Mouse (Mus musculus): ENCODE measurements at regions not wholly inside any gene's neighbourhood (a gene's known extent, or its start where the extent isn't known, plus 50 kb on each side); places are given as distances from the start of the nearest gene placed in this dataset.
A peak's percentile ranks its signal among the peaks of the same experiment; 100 is the strongest.

DNA sequence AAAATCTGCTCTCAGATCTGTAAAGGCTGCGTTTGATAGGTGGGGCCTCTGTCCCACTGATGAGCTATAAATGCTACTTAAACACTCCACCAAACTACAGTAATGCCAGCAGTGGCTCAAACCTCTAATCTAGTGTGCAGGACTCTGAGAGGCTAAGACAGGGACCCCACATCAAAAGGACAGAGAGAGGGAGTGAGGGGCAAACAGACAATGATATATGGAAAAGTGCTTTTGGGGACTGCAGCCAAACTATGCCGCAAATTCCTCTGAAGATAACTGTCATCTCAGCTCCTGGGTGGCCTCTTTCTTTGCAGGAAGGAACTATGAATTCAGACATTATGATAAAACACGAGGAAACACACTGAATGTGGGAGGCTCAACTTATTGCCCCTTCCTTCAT, 138.9 kb upstream of the Ddit4l start:
- DNase-seq (ENCODE audit: extremely low spot score in 1 of 2, low spot score in 1 of 2): no peak

DNA sequence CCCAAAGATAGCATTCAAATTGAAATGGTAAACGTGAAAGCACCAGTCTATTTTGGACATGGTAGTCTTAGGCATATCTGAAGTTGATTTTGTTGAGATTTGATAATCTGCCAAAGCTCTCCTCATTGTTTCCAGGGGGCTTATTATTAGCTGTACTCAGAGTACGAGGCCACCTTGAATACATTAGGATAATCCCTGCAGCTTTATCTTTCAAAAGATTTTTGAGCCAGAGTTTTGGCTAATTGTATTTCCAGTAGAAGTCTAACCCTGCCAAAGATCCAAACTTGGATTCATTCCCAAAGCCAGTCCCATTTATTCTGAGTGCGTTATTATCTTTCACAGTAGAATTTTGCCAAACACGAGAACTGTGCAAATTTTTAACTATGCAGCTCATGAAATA, 138.4 kb upstream of the Ddit4l start:
- no peak for DNase-seq (ENCODE audit: extremely low spot score in 1 of 2, low spot score in 1 of 2)

- no peak for DNase-seq (ENCODE audit: extremely low spot score in 1 of 2, low spot score in 1 of 2)
Measured at GRCm38 (mm10) chr3:137489592-137489991, 131.8 kb upstream of the Ddit4l start.

GRCm38 (mm10) chr3:137491508-137492019, 129.8 kb upstream of the Ddit4l start:
- no peak for DNase-seq (ENCODE audit: extremely low spot score in 1 of 2, low spot score in 1 of 2)

- DNase-seq (ENCODE audit: extremely low spot score in 1 of 2, low spot score in 1 of 2): no peak
Measured at GRCm38 (mm10) chr3:137498343-137498742, 123.1 kb upstream of the Ddit4l start.

- no peak for DNase-seq (ENCODE audit: extremely low spot score in 1 of 2, low spot score in 1 of 2)
Measured at GRCm38 (mm10) chr3:137511283-137511682, 110.1 kb upstream of the Ddit4l start.

GRCm38 (mm10) chr3:137512411-137512810, 109.0 kb upstream of the Ddit4l start:
- DNase-seq (ENCODE audit: extremely low spot score in 1 of 2, low spot score in 1 of 2): no peak

DNA sequence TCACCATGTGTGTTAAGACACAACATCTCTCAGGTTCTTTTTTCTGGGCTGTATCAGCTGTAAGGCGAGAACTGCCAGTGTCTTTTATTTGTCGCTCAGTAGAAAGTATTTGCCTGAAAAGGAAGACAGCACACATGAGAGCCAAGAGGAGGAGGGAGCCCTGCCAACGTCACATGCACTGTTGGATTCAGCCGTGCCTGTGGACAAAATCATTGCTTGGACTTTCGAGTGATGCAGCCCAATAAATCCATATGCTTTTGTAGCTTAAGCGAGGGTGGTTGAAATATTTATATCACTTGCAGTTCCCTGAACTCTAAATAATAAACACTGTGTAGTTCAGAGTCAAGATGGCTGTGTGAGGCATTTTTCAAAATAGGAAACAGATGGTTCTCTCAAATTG, 108.4 kb upstream of the Ddit4l start:
- DNase-seq (ENCODE audit: extremely low spot score in 1 of 2, low spot score in 1 of 2): peak in 1 of 2 experiments; percentile 22

DNA sequence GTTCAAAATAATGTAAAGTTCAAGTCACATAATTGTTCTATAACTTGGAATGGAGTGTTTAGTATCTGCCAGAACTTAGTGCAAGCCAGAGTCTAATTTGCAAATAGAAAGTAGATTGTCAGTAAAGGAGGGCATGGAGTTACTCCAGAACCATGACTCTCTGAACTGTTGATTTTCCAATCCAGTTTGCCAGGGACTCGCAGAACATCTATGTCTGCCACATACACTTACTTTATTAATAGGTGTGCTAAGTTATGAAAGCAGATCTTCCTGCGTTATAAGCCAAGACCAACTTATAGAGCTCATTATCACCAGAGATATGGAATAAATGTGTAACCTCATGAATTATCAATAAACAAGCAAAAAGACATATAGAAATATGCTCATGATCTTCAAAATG, 107.2 kb upstream of the Ddit4l start:
- DNase-seq (ENCODE audit: extremely low spot score in 1 of 2, low spot score in 1 of 2): no peak

DNA sequence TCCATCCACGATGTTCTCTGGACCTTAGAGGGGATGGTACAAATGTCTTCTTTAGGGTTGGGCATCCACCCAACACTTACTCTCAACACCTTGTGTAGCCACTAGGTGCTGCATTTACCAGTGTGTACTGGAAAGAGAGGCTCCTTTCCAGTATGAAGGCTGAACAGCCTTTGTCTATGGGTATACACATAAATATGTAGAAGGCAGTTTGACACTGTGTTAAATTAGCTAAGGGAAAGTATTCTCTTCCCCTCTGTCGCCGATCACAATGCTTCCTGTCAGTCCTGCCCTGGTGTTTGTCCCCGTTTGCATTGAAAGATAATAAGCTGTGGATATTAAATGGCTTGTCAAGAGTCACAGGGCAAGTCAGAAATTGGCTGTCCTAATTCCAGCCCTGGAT, 104.0 kb upstream of the Ddit4l start:
- no peak for DNase-seq (ENCODE audit: extremely low spot score in 1 of 2, low spot score in 1 of 2)

- no peak for DNase-seq (ENCODE audit: extremely low spot score in 1 of 2, low spot score in 1 of 2)
Measured at GRCm38 (mm10) chr3:137520191-137520590, 101.2 kb upstream of the Ddit4l start.

GRCm38 (mm10) chr3:137525606-137526575, 95.5 kb upstream of the Ddit4l start:
- DNase-seq (ENCODE audit: extremely low spot score in 1 of 2, low spot score in 1 of 2): no peak

DNA sequence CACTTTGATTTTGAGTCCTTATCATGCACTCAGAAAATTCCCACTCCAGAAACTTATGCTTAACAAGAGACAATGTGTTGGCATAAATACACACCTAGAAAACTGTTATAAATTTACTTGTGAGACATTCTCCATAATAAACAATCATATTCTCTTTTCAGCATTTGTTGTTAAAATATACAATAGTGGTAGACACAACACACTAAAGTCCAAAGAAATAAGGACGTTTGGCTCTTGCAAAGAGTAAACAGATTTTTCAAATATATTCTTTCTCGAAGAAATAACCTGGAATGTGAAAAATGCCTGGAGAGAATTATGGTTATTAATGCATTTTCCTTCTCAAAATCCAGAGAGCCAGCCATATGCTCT, 91.8 kb upstream of the Ddit4l start:
- DNase-seq (ENCODE audit: extremely low spot score in 1 of 2, low spot score in 1 of 2): no peak

DNA sequence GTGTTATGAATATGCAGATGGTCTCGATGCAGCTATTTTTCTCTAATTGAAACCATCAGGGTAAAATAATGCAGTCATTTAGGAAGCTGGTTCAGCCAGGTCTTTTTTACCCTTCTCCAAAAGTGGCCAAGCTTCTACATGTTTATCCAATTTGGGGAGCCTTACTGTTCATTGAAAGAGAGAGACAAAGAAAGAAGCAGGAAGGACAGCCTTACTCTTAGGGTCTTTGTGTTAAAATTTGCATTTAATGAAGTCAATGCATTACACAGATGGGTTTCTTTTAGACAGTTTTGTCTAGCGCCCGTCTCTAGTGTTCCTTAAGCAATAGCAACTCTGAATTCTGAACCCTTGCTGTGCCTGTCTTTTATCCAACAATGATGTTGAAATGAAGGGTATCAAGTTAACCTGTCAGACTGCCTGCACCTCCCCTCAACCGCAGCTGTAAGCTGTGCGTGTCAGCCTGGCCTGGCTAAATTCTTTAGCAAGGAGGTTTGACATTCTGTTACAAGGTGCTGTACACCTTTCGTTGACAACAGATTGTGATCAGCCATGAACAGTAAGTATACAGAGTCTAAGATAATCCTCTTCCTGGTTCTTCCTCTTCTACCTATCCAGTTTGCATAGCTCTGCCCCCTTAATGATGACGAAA, 91.3 kb upstream of the Ddit4l start:
- no peak for DNase-seq (ENCODE audit: extremely low spot score in 1 of 2, low spot score in 1 of 2)

DNA sequence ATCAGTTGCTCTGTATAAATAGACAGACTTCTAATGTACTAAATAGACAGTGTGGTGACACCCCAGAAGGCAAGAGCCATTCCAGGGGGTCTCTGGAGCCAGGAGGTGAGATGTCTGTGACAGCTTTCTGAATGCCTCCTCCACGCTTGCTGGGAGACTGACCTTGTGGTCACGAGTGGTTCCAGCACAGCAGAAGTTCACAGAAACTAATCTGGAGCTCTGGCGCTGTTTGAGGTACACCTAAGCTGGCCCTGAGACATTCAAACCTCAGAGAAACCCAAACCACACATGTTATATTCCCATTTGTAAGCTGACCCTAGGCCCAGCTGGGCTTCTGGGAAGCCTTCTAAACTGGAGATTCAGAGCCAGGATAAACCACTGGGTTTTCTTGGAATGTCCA, 79.7 kb upstream of the Ddit4l start:
- DNase-seq (ENCODE audit: extremely low spot score in 1 of 2, low spot score in 1 of 2): no peak

GRCm38 (mm10) chr3:137542343-137542742, 79.1 kb upstream of the Ddit4l start:
- DNase-seq (ENCODE audit: extremely low spot score in 1 of 2, low spot score in 1 of 2): no peak

DNA sequence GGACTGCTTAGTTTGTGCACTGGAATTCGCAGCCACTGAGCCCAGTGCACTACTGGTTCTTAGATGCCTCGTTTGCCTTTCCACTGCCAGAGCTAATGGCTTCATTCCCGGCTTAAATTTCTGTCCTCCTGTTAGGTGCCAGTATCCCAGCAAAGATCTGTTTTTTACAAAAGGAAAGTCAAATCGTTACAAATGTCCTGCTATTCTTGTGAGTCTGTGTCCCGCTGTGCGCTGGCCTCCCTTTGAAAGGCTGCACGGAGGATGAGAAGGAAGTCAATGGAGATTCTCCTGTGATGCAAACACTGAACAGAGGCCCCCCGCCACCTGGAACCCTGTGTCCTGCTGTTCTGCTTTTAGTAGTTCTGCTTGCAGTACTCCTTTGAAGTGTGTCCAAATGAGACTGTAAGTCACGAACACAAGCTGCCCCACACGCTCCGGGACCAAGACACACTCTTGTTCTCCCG, 74.0 kb upstream of the Ddit4l start:
- DNase-seq (ENCODE audit: extremely low spot score in 1 of 2, low spot score in 1 of 2): no peak

GRCm38 (mm10) chr3:137547938-137548337, 73.5 kb upstream of the Ddit4l start:
- no peak for DNase-seq (ENCODE audit: extremely low spot score in 1 of 2, low spot score in 1 of 2)

GRCm38 (mm10) chr3:137550708-137551107, 70.7 kb upstream of the Ddit4l start:
- DNase-seq (ENCODE audit: extremely low spot score in 1 of 2, low spot score in 1 of 2): no peak

GRCm38 (mm10) chr3:137552472-137553336, 68.7 kb upstream of the Ddit4l start:
- no peak for DNase-seq (ENCODE audit: extremely low spot score in 1 of 2, low spot score in 1 of 2)

Measured in layer of hippocampus, postnatal 25 days (tissue).